Mouse (Mus musculus) neural tube, embryonic 14.5 days (tissue): ENCODE data around the gene Csgalnact2. TPM values are rescaled to one million over a fixed set of nuclear protein-coding genes. Genes with fewer than 3 reads are reported as not detected.

Experiments used
- ATAC-seq: fragments of 200-750 bp; cut with Nextera tagmentation; 2 replicates; pipeline ENCODE4 v1.8.0; 2017; ENCODE audit warnings: low read depth, mild to moderate bottlenecking, moderate TSS enrichment, moderate library complexity
- H3K27ac ChIP-seq: fragments of 300-500 bp; sonication (generic); 2 replicates; pipeline ENCODE4 v1.5.1; 2014; ENCODE audit warnings: low read depth, mild to moderate bottlenecking, control low read depth, low read length, moderate library complexity, mixed read lengths
- H3K27me3 ChIP-seq: fragments of 300-500 bp; sonication (generic); 2 replicates; pipeline ENCODE4 v1.6.1; 2014; ENCODE audit warnings: low read length; ENCODE audit not compliant: control insufficient read depth, insufficient read depth
- H3K36me3 ChIP-seq: fragments of 300-500 bp; sonication (generic); 2 replicates; pipeline ENCODE4 v1.6.1; 2014; ENCODE audit warnings: low read length, mixed read lengths; ENCODE audit not compliant: control insufficient read depth, insufficient read depth
- H3K4me1 ChIP-seq: fragments of 300-500 bp; sonication (generic); 2 replicates; pipeline ENCODE4 v1.6.1; 2014; ENCODE audit warnings: low read length; ENCODE audit not compliant: control insufficient read depth, insufficient read depth
- H3K4me2 ChIP-seq: fragments of 300-500 bp; sonication (generic); 2 replicates; pipeline ENCODE4 v1.6.1; 2014; ENCODE audit warnings: mild to moderate bottlenecking, low read depth, low read length, control low read depth
- H3K4me3 ChIP-seq: fragments of 300-500 bp; sonication (generic); 2 replicates; pipeline ENCODE4 v1.5.1; 2014; ENCODE audit warnings: low read depth, low read length, control low read depth, mixed read lengths
- H3K9ac ChIP-seq: fragments of 300-500 bp; sonication (generic); replicated peaks from 2 replicates; pipeline ENCODE4 v1.6.1; 2014; ENCODE audit warnings: low read depth, mild to moderate bottlenecking, control low read depth, low read length, mixed read lengths
- H3K9me3 ChIP-seq: fragments of 300-500 bp; sonication (generic); 2 replicates; pipeline ENCODE4 v1.6.1; 2016; ENCODE audit warnings: low read length; ENCODE audit not compliant: control insufficient read depth
- WGBS: fragments of 180-500 bp; shearing (Covaris S2); extraction: QIAGEN DNeasy Blood & Tissue Kit; methylation state at CpG from one replicate; pipeline ENCODE4 v1.1.7; 2014; 5-methylcytosine and 5-hydroxymethylcytosine counted together
- polyA plus RNA-seq: library from polyadenylated mRNA; unstranded; fragments of >200 nt; fragmentation: Nextera tagmentation; extraction: Ambion mirVana; gene quantifications from 2 replicates; pipeline ENCODE4 v1.2.1, GENCODE M21; 2014

The Csgalnact2 gene
- polyA plus RNA-seq, 1 experiment from 2014 or later, result 13.2 TPM

DNA sequence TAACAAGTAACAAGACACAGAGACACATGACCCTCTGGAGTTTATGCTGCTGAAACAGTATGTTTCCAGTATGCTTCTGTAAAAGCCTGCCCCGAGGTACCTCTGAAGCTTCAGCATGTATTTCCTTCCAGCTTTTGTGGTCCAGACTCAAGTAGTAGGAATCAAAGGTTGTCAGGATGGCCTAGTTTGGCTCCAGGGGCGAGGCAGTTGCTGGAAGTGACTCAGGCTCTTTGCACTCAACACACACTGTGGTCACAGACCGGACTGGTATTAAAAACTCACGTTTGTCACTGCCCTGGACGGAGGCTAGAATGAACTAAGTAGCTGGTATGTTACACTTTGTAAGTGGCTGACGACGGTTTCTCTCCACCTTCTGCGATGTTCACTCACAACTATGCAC, 12.0 kb upstream of the Csgalnact2 start:
- no peaks in the 10 kb centered on the region for H3K4me1 ChIP-seq
- ATAC-seq, result no peak
- H3K4me3 ChIP-seq, result no peak overlapping the region
- no peak overlapping the region for H3K9ac ChIP-seq
- 80% methylated on average over 8 of the region's 8 CpGs for WGBS
- no peak overlapping the region for H3K4me2 ChIP-seq
- no peaks in the 10 kb centered on the region for H3K36me3 ChIP-seq
- H3K27me3 ChIP-seq, result no peaks in the 10 kb centered on the region
- H3K27ac ChIP-seq, result no peak overlapping the region
- H3K9me3 ChIP-seq, result no peaks in the 10 kb centered on the region

GRCm38 (mm10) chr6:118150538-118150937, 11.6 kb upstream of the Csgalnact2 start:
- WGBS, result 83% methylated on average over 2 of the region's 2 CpGs
- no peak for ATAC-seq

GRCm38 (mm10) chr6:118150128-118150527, 11.2 kb upstream of the Csgalnact2 start:
- Histone ChIP-seq H3K27me3 (no peaks in the 10 kb centered on the region), H3K27ac (no peak overlapping the region), H3K4me3 (no peak overlapping the region), H3K36me3 (no peaks in the 10 kb centered on the region), H3K4me1 (no peaks in the 10 kb centered on the region), H3K4me2 (no peak overlapping the region), H3K9me3 (no peaks in the 10 kb centered on the region), H3K9ac (no peak overlapping the region)
- WGBS, result 80% methylated on average over 4 of the region's 4 CpGs
- ATAC-seq, result no peak

More at GRCm38 (mm10) chr6:118150538-118150937, 11.6 kb upstream of the Csgalnact2 start:
- no peaks in the 10 kb centered on the region for H3K4me1 ChIP-seq
- H3K27ac ChIP-seq, result no peak overlapping the region
- no peak overlapping the region for H3K9ac ChIP-seq
- no peaks in the 10 kb centered on the region for H3K36me3 ChIP-seq
- H3K27me3 ChIP-seq, result no peaks in the 10 kb centered on the region
- no peaks in the 10 kb centered on the region for H3K9me3 ChIP-seq
- no peak overlapping the region for H3K4me3 ChIP-seq
- H3K4me2 ChIP-seq, result no peak overlapping the region

DNA sequence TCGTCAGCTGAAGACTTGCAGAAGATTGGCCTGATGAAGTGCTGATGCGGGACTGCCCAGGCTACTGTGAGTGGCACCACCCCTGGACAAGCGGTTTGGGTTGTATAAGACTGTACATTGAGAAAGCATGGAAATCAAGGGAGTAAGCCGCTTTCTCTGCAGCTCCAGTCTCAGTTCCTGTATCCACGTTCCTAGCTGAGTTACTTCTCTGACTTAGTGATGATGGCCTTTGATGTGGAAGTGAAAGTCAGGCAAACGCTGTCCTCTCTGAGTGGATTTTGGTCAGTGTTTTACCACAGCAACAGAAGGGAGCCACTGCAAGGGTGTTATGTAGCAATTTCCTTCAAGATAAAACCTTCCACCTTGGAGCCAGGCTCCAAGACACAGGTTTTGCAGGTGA, 2.0 kb upstream of the Csgalnact2 start:
- no peak for ATAC-seq
- H3K27me3 ChIP-seq, result no peaks in the 10 kb centered on the region
- H3K4me2 ChIP-seq, result no peak overlapping the region
- H3K27ac ChIP-seq, result no peak overlapping the region
- no peak overlapping the region for H3K9ac ChIP-seq
- H3K9me3 ChIP-seq, result no peaks in the 10 kb centered on the region
- 85% methylated on average over 6 of the region's 6 CpGs for WGBS
- no peaks in the 10 kb centered on the region for H3K4me1 ChIP-seq
- no peak overlapping the region for H3K4me3 ChIP-seq
- no peaks in the 10 kb centered on the region for H3K36me3 ChIP-seq

DNA sequence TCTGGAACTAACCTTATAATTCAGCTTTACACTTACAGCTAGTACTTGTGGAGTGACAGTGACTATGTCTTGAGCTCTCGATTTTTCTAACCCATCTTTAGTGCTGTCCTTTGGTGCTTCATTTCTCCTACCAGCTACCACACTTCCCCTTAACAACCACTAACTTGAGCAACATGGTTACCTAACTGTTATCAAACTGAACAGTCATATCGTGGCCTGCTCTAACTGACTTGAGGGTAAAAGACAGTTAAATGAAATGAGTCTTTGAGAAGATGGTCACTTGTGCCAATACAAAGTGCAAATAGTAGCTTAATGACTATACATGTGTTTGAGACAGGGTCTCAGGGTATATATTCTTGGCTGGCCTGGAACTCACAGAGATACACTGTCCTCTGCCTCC, 1.8 kb downstream of the Csgalnact2 start:
- Histone ChIP-seq H3K36me3 (no peaks in the 10 kb centered on the region), H3K27me3 (no peaks in the 10 kb centered on the region), H3K9me3 (no peaks in the 10 kb centered on the region), H3K9ac (no peak overlapping the region), H3K4me3 (no peak overlapping the region), H3K27ac (no peak overlapping the region), H3K4me1 (no peaks in the 10 kb centered on the region), H3K4me2 (no peak overlapping the region)
- ATAC-seq, result no peak
- whole genome bisulfite sequencing, result 88% methylated on average over 2 of the region's 2 CpGs

- H3K27ac ChIP-seq, result no peak overlapping the region
- H3K4me1 ChIP-seq, result no peaks in the 10 kb centered on the region
- no peaks in the 10 kb centered on the region for H3K9me3 ChIP-seq
- whole genome bisulfite sequencing, result 94% methylated on average over 1 of the region's 1 CpGs
- H3K9ac ChIP-seq, result no peak overlapping the region
- H3K4me2 ChIP-seq, result no peak overlapping the region
- no peak overlapping the region for H3K4me3 ChIP-seq
- H3K27me3 ChIP-seq, result no peaks in the 10 kb centered on the region
- H3K36me3 ChIP-seq, result no peaks in the 10 kb centered on the region
- no peak for ATAC-seq
These were observed 4.5 kb downstream of the Csgalnact2 start for GRCm38 (mm10) chr6:118134461-118134860.

DNA sequence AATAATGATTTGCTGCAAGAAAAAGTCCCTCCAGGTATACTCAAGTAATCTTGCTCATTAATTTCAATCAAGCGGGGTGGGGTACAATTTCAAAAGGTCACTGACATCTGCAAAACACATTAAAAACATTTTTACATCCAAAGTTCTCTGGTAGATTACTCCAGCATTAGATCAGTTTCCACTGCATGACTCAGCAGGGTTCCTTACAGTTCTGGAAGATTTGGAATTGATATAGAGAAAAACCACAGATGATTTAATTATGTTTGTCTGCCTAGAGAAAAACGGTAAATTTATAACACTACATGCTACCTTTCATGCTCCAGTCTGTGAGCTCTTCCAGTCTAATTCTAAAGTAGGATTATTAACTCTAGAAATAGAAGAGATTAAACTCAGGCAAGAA, 8.9 kb downstream of the Csgalnact2 start:
- no peak for ATAC-seq
- 85% methylated on average over 2 of the region's 2 CpGs for WGBS
- Histone ChIP-seq H3K4me3 (no peak overlapping the region), H3K9ac (no peak overlapping the region), H3K27me3 (no peaks in the 10 kb centered on the region), H3K4me1 (no peaks in the 10 kb centered on the region), H3K9me3 (no peaks in the 10 kb centered on the region), H3K4me2 (no peak overlapping the region), H3K27ac (no peak overlapping the region), H3K36me3 (no peaks in the 10 kb centered on the region)

GRCm38 (mm10) chr6:118127827-118128487, 11.0 kb downstream of the Csgalnact2 start:
- no peak for ATAC-seq
- WGBS, result 90% methylated on average over 6 of the region's 6 CpGs

GRCm38 (mm10) chr6:118127198-118127597, 11.7 kb downstream of the Csgalnact2 start:
- no peaks in the 10 kb centered on the region for H3K9me3 ChIP-seq
- H3K4me3 ChIP-seq, result no peak overlapping the region
- WGBS, result 85% methylated on average over 7 of the region's 7 CpGs
- no peaks in the 10 kb centered on the region for H3K27me3 ChIP-seq
- H3K27ac ChIP-seq, result no peak overlapping the region
- H3K4me2 ChIP-seq, result no peak overlapping the region
- H3K36me3 ChIP-seq, result peaks cover 12% of the 10 kb centered on the region
- no peak for ATAC-seq
- H3K4me1 ChIP-seq, result no peaks in the 10 kb centered on the region
- no peak overlapping the region for H3K9ac ChIP-seq

More at GRCm38 (mm10) chr6:118127827-118128487, 11.0 kb downstream of the Csgalnact2 start:
- Histone ChIP-seq H3K4me3 (no peak overlapping the region), H3K9me3 (no peaks in the 10 kb centered on the region), H3K27ac (no peak overlapping the region), H3K36me3 (peaks cover 6% of the 10 kb centered on the region; the same call in 1 of the 2 replicates), H3K9ac (no peak overlapping the region), H3K4me2 (no peak overlapping the region), H3K27me3 (no peaks in the 10 kb centered on the region), H3K4me1 (no peaks in the 10 kb centered on the region)
